Mouse (Mus musculus): ENCODE measurements around the gene Zfp970.
"Not testable (repeated sequence)": the region's sequence is repeated elsewhere in the genome, so short reads cannot be mapped to it uniquely, and the experiment has no call there.

The Zfp970 gene

GRCm38 (mm10) chr2:177464676-177465075, at the start of gene Zfp970:
Gene Zfp970, plus strand, starts transcription at chr2:177464733.
- not testable (repeated sequence) for DNase-seq

- DNase-seq: not testable (repeated sequence)
These were observed 3.7 kb downstream of the Zfp970 start for GRCm38 (mm10) chr2:177468222-177468621.

- peak; percentile 45 for DNase-seq
These were observed 7.7 kb downstream of the Zfp970 start for GRCm38 (mm10) chr2:177472261-177472660.

GRCm38 (mm10) chr2:177481971-177482370, 17.4 kb downstream of the Zfp970 start:
- DNase-seq: not testable (repeated sequence)

GRCm38 (mm10) chr2:177483238-177483948, 18.9 kb downstream of the Zfp970 start:
- DNase-seq: not testable (repeated sequence)

- DNase-seq: peak; percentile 77
These were observed 33.5 kb downstream of the Zfp970 start, which contains the start of gene Gm14403 for GRCm38 (mm10) chr2:177498067-177498466. Gene Gm14403, plus strand, starts transcription at chr2:177498215.

- not testable (repeated sequence) for DNase-seq
These were observed 34.6 kb downstream of the Zfp970 start for GRCm38 (mm10) chr2:177499182-177499581.

GRCm38 (mm10) chr2:177505211-177505719, 40.7 kb downstream of the Zfp970 start:
- not testable (repeated sequence) for DNase-seq

- DNase-seq: not testable (repeated sequence)
These were observed 46.8 kb downstream of the Zfp970 start for GRCm38 (mm10) chr2:177511381-177511780.

- not testable (repeated sequence) for DNase-seq
These were observed 47.4 kb downstream of the Zfp970 start for GRCm38 (mm10) chr2:177511972-177512371.

- not testable (repeated sequence) for DNase-seq
These were observed 49.5 kb downstream of the Zfp970 start for GRCm38 (mm10) chr2:177513991-177514479.

GRCm38 (mm10) chr2:177517746-177518145, 53.2 kb downstream of the Zfp970 start:
- DNase-seq: not testable (repeated sequence)

- DNase-seq: not testable (repeated sequence)
These were observed 53.8 kb downstream of the Zfp970 start for GRCm38 (mm10) chr2:177518354-177518753.

GRCm38 (mm10) chr2:177518960-177519359, 54.4 kb downstream of the Zfp970 start:
- DNase-seq: not testable (repeated sequence)

- no peak for DNase-seq
These were observed 55.5 kb downstream of the Zfp970 start for GRCm38 (mm10) chr2:177520035-177520434.

GRCm38 (mm10) chr2:177523061-177523460, 58.5 kb downstream of the Zfp970 start:
- DNase-seq: no peak

- DNase-seq: not testable (repeated sequence)
These were observed 59.1 kb downstream of the Zfp970 start for GRCm38 (mm10) chr2:177523674-177524073.

GRCm38 (mm10) chr2:177524171-177524570, 59.6 kb downstream of the Zfp970 start:
- DNase-seq: not testable (repeated sequence)

All from lung, postnatal 36 days (tissue).